Mouse (Mus musculus) thymus, adult 2 months (tissue): Measurements from ENCODE around the gene Ap3b1. TPM values are rescaled to one million over a fixed set of nuclear protein-coding genes. Genes with fewer than 3 reads are reported as not detected.

Experiments used
- DNase-seq: peaks from one replicate; pipeline ENCODE4 v3.0.0; 2021
- H3K27ac ChIP-seq: fragments of 200-500 bp; 2 replicates; pipeline ENCODE4 v1.5.1; 2012; ENCODE audit warnings: low read length, control low read depth; ENCODE audit not compliant: control insufficient read depth, insufficient read depth
- H3K27me3 ChIP-seq: fragments of 200-500 bp; 2 replicates; pipeline ENCODE4 v1.6.1; 2012; ENCODE audit warnings: mild to moderate bottlenecking, low read length, moderate library complexity, mixed read lengths; ENCODE audit not compliant: control insufficient read depth, insufficient read depth
- H3K36me3 ChIP-seq: fragments of 200-500 bp; 2 replicates; pipeline ENCODE4 v1.6.1; 2012; ENCODE audit warnings: mild to moderate bottlenecking, low read length, moderate library complexity; ENCODE audit not compliant: control insufficient read depth, insufficient read depth
- H3K4me1 ChIP-seq: fragments of 200-500 bp; replicated peaks from 2 replicates; pipeline ENCODE4 v1.6.1; 2012; ENCODE audit warnings: low read length; ENCODE audit not compliant: control insufficient read depth, insufficient read depth
- H3K4me3 ChIP-seq: fragments of 200-500 bp; 2 replicates; pipeline ENCODE4 v1.5.1; 2012; ENCODE audit warnings: mild to moderate bottlenecking, low read length, control low read depth, moderate library complexity; ENCODE audit not compliant: control insufficient read depth, insufficient read depth
- CTCF ChIP-seq: fragments of 200-500 bp; IDR thresholded peaks from 2 replicates; pipeline ENCODE4 v1.5.1; 2012; ENCODE audit warnings: mild to moderate bottlenecking, control low read depth, low read length, moderate library complexity, borderline replicate concordance; ENCODE audit not compliant: control insufficient read depth, poor library complexity, insufficient read depth; ENCODE audit errors: extremely low read depth
- POLR2A ChIP-seq: fragments of 200-500 bp; IDR thresholded peaks from 2 replicates; pipeline ENCODE4 v1.6.1; 2012; ENCODE audit warnings: mild to moderate bottlenecking, low read length, control low read depth, moderate library complexity; ENCODE audit not compliant: control insufficient read depth, poor library complexity, insufficient read depth; ENCODE audit errors: extremely low read depth
- WGBS: fragments of 180-500 bp; shearing (Covaris S2); methylation state at CpG from one replicate; pipeline ENCODE4 v1.1.7; 2018; 5-methylcytosine and 5-hydroxymethylcytosine counted together
- polyA plus RNA-seq: library from polyadenylated mRNA; depleted of rRNA; stranded (reverse); fragments of >200 nt; gene quantifications from 2 replicates; pipeline ENCODE4 v1.2.3, GENCODE M21; 2012

Ap3b1 gene
- polyA plus RNA-seq, 1 experiment = 39.4 TPM

DNA sequence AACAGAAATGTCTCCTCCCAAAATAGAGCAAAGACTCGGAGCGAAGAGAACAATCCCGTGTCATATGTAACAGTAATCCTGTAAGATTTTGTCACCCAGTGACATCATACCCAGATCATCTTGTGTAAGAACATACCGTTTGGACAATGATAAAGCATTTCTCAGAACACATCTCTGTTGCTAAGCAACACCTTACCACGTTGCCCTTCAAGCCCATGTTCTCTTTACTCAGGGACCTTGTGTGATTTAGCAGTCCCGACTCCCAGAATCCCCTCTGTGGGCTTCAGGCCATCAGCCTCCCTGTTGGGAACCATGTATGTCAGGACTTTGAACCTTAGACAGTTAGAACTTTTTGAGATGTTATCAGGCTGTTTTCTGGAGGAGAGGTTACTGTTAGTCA lies 209.0 kb downstream of the Ap3b1 start:
- no peaks in the 10 kb centered on the region for H3K4me1 ChIP-seq
- H3K4me3 ChIP-seq = no peak overlapping the region
- no peak overlapping the region for H3K27ac ChIP-seq
- H3K27me3 ChIP-seq = no peaks in the 10 kb centered on the region
- peaks cover 3% of the 10 kb centered on the region; the same call in 1 of the 2 replicates for H3K36me3 ChIP-seq
- WGBS = 83% methylated on average over 6 of the region's 6 CpGs
- DNase-seq = no peak
- TF ChIP-seq POLR2A (no peak), CTCF (no peak)

DNA sequence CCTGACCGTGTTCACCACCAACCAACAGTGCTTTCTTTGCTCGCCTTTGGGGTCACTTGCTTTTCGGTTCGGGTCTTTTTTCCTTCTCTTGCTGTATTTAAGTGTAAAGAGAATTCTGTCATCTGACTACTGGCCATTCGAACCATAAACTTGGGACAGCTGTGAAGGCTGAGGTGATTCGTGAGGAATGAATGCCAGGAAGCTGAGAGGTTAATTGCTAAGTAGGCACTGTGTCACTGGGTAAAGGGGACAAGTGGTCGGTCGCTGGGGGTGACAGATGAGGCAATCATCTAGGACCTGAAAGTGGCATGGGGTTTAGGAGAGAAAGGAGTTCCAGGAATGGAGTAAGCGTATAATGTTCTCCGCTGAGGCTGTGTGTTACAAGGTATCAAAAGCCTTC lies 212.2 kb downstream of the Ap3b1 start:
- DNase-seq = no peak
- no peak overlapping the region for H3K27ac ChIP-seq
- H3K4me1 ChIP-seq = no peaks in the 10 kb centered on the region
- no peak overlapping the region for H3K4me3 ChIP-seq
- H3K27me3 ChIP-seq = no peaks in the 10 kb centered on the region
- 99% methylated on average over 10 of the region's 10 CpGs for WGBS
- no peaks in the 10 kb centered on the region for H3K36me3 ChIP-seq
- TF ChIP-seq POLR2A (no peak), CTCF (no peak)

DNA sequence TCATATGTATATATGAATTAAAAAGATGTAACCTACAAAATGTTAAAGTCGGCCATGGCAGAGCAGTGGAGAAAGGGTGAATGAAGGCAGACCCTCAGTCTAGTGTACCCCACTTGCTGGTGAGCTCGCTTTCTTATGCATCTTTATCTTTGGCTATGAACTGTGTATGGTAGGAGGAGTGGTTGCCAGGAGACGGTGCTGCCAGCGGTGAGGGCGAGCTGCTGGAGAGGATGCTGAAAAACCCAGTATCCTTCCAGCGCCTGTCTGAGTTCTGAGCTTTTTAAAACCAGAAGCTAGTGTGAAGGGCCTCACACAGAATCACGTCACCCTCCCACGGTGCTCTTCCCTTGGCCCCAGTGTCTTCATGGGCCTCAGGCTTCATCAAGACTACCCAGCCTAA lies 214.6 kb downstream of the Ap3b1 start:
- Histone ChIP-seq H3K27me3 (no peaks in the 10 kb centered on the region), H3K4me1 (no peaks in the 10 kb centered on the region), H3K36me3 (no peaks in the 10 kb centered on the region), H3K4me3 (no peak overlapping the region), H3K27ac (no peak overlapping the region)
- no peak for DNase-seq
- no peak for TF ChIP-seq CTCF
- TF ChIP-seq POLR2A = no peak
- 96% methylated on average over 8 of the region's 8 CpGs for WGBS

- H3K4me3 ChIP-seq = no peak overlapping the region
- no peaks in the 10 kb centered on the region for H3K36me3 ChIP-seq
- H3K27me3 ChIP-seq = no peaks in the 10 kb centered on the region
- no peak for DNase-seq
- TF ChIP-seq POLR2A = no peak
- TF ChIP-seq CTCF = no peak
- H3K4me1 ChIP-seq = no peaks in the 10 kb centered on the region
- WGBS = 97% methylated on average over 7 of the region's 7 CpGs
- H3K27ac ChIP-seq = no peak overlapping the region
Observed at GRCm38 (mm10) chr13:94573833-94574232, 215.1 kb downstream of the Ap3b1 start.

DNA sequence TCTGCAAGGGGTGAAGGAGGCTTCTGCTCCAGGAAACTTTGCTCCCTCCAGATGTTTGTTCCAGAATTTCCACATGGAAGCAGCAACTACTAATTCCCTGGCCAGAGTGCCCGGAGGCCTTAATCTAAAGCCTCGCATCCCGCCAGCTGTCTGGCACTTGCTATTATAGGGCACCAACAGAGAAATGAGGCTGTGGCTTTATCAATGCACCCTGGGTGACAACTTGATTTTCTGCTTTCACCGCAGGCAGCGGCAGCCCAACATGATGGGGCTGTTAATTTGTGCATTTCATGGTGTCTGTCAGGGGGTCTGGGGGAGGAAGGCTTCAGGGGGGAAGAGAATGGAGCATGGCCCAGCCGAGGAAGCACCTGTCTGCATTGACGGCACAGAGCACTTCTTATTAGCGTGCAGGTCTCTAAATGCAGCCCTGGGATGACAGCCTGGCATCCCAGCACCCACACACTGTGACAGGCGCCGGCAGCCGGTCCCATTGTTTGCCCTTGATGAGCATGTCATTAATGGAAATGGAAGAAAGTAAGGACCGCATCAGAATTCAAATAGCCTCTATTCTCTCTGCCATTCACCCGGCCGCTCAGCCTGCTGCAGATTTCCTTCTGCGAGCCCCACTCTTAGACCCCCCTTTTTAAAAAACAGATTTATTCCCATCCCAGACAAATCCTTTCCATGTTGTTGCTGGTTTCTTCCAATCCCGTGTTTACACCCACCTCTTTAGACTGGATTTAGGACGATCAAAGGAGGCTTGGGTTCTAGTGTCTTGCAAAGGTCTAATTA lies 217.0 kb downstream of the Ap3b1 start:
- Histone ChIP-seq H3K27me3 (no peaks in the 10 kb centered on the region), H3K4me1 (no peaks in the 10 kb centered on the region), H3K4me3 (no peak overlapping the region), H3K36me3 (no peaks in the 10 kb centered on the region), H3K27ac (no peak overlapping the region)
- TF ChIP-seq CTCF (no peak), POLR2A (no peak)
- WGBS = 91% methylated on average over 17 of the region's 17 CpGs
- DNase-seq = no peak

DNA sequence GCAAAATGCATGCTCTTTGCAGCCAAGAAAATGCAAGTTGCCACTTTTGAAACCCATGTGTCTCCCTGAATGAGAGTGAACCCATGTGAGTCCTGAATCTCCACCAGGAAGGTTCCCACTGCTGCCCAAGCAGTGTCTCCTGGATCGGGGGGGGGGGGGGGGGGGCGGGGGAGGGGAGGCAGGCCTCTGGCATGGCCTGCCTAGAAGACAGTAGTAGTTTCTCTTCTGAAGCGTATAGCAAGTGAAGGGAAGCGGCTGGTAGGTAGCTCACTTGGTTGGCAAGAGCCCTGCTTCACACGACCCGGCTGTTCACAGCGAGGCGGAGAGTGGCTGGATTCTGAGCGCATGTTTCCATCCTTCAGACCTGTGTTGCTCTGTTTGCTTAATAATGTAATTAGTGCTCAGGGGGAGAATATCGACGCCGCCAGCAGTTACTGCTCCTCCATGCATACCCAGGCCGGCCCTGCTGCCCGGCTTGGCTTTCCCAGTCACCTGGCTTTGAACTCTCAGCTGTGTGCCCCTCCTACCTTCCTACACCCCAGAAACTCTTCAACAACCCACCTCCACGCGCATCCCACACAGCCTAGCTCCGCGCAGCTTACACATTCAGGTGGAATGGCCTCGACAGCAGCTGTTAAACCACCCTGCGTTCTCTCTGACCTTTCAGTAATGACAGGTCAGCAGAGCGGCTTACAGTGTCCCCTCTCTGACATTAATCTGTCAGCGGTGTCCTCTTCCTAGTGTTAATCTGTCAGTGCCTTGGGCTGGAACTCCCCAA lies 217.8 kb downstream of the Ap3b1 start:
- Histone ChIP-seq H3K4me1 (no peaks in the 10 kb centered on the region), H3K4me3 (no peak overlapping the region), H3K36me3 (no peaks in the 10 kb centered on the region), H3K27ac (no peak overlapping the region), H3K27me3 (no peaks in the 10 kb centered on the region)
- WGBS = 91% methylated on average over 22 of the region's 22 CpGs
- DNase-seq = no peak
- no peak for TF ChIP-seq POLR2A
- TF ChIP-seq CTCF = no peak
